Mouse (Mus musculus) common myeloid progenitor, adult 5-6 weeks (primary cell): ENCODE results near the gene Cox6b2. TPM values are rescaled to one million over a fixed set of nuclear protein-coding genes. Genes with fewer than 3 reads are reported as not detected.
A peak's percentile ranks its signal among the peaks of the same experiment; 100 is the strongest.
"Not testable (repeated sequence)": the region's sequence is repeated elsewhere in the genome, so short reads cannot be mapped to it uniquely, and the experiment has no call there.

ENCODE experiments used
- ATAC-seq: replicated peaks from 2 replicates; pipeline ENCODE4 v1.8.0; 2016; ENCODE audit warnings: low read depth, mild to moderate bottlenecking, moderate TSS enrichment, inconsistent platforms; ENCODE audit not compliant: poor library complexity, severe bottlenecking
- total RNA-seq: library from RNA; stranded (forward); fragments of 200-1000, 187-1606 nt; gene quantifications from 2 replicates; pipeline ENCODE4 v1.2.3, GENCODE M21; 2017

Gene Cox6b2
- total RNA-seq = 63.5 and 74.7 TPM in 2 replicates

DNA sequence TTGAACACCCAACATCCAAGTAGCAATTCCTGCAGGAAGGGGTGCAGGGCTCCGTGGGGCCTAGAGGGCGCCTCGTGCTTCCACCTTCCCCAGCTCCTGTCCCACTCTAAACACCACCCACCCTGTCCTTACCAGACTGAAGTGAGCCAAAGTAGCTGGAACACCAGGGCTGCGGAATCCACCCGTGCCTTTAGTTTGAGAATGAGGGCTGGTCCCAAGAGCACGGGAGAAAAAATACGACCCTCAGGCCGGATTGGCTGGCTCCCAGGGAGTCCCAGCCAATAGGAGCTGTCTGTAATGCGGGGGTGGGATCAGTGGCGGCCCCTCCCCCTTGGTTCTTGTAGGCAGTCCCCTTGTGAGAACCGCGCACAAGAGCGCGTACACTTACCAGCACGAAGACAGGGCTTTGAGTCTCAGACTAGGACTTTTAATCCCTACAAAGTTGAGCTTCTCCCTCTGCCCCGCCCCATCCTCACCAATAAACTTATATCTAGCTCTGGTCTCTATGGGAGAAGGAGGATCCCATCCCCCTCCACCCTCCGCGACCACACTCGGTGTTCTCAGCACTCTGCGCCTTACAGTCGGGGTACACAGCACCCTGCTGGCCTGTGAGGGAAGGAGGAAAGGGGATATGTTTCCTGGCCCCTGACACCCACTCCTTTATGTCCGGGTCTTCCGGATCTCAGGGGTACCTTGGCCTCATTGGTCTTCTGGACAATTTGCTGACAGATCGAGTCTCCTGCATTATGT is at the start of gene Cox6b2:
TSS of gene Cox6b2 (minus strand) at position 274 of the 750 bp plus-strand sequence.
- peak; percentile 84 for ATAC-seq

DNA sequence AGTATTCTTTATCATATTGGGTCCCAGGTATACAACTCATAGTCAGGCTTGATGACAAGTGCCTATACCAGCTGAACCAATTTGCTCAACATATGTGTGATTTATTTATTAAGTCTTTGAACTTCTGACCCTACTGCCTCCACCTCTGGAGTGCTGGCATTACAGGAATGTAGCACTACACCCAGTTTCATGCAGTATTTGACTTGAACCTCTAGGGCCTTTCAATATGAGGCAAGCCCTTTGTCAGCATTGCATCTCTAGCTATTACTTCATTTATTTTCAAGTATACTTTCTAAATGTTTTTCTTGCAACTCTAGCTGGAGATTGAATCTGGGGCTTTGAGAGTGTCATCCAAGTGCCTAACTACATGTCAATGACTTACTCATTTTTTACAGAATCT is 49.4 kb upstream of the Cox6b2 start:
- no peak for ATAC-seq

DNA sequence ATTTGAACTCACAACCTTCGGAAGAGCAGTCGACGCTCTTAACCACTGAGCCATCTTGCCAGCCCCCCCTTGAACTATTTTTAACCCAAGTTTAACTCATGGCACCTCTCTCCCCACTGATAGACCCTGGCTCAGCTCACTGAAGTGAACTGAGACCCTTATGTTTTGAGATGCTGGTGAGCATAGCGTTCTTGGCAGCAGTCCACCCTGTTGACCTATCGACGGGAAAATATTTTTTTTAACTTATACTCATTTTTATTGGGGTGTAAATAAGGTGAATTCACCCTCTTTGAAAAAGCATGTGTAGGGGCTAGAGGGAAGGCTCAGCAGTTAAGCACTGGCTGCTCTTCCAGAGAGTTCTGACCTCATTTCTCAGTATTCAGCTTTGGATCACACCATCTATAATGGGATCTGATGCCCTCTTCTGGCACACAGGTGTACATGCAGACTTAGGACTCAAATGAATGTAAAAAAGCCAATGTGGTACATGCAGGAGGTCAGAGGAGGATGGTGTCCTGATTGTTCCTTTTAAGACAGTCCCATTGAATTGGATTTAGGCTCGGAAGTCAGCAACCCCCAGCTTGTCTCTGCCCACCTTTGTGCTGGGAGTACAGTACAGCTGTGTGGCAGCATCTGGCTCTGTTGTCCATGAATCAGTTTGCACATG is 43.0 kb upstream of the Cox6b2 start:
- peak; percentile 28 for ATAC-seq

DNA sequence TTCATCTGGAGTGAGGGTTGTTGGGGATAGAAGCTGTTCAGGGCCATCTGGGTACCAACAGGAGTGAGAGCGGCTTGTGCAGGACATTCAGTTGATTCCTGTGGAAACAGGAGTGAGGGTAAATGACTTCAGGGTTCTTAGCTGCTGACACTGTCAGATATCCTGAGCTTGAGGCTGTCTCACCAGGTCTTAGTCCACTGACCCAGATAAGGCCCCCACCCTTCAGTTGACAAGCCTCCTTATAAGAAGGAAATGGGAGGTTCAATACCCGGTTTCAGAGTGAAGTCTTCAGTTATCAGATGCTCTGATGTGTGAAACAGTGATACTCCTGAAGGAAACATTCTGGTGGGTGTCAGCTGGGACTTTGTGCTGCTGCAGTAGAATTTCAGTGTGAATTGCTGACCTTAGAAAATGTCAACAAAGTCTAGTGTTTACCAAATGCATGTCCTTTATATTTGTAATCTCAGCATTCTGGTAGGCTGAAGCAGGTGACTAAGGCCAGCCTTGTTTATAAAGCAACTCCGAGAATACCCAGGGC is 41.8 kb upstream of the Cox6b2 start:
- ATAC-seq = no peak

DNA sequence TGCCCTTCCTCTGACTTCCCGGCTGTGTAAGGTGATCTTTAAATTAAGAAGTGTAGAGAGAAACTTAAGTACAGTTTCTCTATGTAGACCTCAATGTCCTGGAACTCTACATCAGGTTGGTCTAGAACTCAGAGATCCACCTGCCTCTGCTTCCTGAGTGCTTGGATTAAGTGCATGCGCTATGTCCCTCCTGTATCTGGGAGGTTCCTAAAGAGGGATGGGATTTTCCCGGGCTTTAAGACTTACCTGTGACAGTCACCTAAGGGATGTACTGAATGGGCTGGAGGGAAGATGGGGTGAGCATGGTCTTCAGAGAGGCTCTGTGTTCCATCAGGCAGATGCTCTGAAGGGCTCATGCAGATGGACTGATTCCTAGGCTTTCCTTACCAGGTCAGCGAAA is 40.8 kb upstream of the Cox6b2 start:
- ATAC-seq = no peak

DNA sequence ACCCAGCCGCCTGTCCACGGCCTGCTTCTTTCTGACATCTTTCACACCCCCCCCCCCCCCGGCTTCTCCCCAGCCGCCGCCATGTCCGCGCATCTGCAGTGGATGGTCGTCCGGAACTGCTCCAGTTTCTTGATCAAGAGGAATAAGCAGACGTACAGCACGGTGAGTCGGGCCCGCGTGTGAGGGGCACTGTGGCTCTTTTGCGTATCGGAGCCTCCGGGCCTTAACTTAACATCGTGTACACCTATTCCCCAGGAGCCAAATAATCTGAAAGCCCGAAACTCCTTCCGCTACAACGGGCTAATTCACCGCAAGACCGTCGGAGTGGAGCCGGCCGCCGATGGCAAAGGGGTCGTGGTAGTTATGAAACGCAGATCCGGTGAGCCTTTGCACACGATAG is 40.4 kb upstream of the Cox6b2 start:
- not testable (repeated sequence) for ATAC-seq

DNA sequence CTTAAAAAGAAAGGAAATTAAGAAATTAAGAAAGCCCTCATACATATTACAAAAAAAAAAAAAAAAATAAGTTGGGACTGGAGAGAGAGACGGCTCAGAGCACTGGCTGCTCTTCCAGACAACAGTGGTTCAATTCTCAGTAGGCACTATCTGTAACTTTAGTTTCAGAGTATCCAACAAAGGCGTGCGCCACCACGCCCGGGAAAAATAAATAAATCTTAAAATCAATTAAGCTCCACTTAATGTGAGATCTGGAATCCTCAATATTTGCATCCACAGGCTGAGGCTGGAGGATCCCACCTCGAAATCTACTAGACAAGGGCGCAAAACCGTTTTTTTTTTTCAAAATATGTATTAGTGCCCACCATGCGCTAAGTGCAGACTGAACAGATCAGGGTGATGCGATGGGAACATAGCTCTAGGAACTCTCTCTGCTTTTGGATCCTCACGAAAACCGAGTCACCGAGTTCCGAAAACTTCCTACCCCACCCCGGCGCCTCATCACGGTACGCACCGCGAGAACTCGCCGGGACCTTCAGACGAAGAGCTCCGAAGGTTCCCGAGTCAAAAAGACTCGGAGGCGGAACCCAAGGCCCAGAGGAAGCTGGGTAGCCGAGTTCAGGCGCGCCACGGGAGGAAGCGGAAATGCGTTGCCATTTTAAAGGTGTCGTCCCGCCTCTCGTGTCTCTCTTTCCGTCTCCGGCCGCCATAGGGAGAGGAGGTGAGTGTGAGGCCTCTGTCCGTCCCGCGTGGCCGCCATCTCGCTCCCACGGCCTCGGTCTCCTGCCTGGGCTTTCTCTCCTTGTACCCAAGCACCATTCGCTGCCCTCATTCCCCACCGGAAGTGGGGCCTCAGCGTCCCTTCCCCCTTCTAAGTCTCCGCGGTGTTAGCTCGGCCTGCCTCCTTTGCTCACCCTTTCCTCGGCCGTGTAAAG is 39.7 kb upstream of the Cox6b2 start, which contains the start of gene Rpl28:
TSS of gene Rpl28 (plus strand) at position 597 of the 935 bp plus-strand sequence.
- peak; percentile 78 for ATAC-seq

DNA sequence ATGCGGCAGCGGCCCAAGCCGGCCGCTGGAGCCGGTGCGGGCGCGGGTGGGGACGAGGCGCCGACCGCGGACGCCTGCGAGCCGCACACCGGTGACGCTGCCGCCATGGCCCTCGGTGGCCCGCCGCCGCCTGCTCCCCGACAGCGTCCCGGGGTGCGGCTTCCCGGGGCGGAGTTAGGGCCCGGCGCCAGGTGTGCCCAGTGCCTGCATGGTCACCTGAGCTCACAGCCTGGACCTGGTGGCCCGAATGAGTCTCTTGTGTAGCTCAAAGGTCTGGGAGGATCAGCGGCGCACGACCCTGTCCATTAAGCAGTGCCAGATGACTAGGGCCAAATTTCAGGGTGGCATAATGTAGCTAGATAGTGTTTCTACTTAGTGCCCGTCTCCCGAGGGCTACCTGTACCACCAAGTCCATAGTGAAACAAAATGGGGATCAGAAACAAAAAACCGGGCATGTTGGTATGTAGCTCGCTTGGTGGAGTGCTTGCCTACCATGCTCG is 36.6 kb upstream of the Cox6b2 start, which contains the start of gene Tmem238:
TSS of gene Tmem238 (minus strand) at position 221 of the 500 bp plus-strand sequence.
- no peak for ATAC-seq

DNA sequence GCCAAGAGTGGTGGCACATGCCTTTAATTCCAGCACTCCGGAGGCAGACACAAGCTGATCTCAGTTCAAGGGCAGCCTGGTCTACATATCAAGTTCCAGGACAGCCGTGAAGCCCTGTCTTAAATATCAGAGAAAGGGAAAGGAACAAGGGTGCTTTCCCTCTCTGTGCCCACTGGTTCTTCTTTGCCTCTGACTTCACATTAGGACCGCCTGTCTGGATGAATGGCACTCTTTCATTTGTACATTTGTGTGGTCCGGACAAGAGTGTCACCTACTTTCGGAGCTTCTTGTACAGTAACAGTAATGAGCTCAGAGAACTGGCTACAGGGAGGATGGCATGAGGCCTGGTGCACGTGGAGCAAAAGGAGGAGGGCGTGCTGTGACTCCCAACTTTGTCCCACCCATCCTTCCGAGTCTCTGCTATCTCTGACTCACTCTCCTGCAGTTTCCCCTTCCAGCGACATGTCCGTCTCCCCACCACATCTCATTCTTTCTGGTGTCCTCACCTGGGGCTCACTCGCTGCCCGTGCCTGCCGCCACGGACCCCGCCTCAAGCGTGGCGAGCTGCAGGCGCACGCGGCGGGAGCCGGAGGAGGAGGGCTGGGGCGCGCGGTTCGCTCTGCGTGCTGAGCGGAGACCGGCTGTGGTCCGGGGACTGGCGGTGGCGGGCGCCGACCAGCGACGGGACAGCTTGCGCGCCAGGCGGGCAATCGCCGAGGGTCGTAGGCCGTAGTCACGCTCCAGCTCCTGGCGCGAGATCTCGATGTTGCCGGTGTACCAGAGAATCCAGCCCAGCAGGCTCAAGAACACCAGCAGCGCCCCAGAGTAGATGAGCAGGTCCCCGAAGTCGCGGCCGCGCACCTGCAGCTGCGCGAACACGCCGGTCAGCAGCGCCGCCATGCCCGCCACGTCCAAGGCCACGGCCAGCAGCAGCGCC is 35.9 kb upstream of the Cox6b2 start:
- ATAC-seq = peak; percentile 37

DNA sequence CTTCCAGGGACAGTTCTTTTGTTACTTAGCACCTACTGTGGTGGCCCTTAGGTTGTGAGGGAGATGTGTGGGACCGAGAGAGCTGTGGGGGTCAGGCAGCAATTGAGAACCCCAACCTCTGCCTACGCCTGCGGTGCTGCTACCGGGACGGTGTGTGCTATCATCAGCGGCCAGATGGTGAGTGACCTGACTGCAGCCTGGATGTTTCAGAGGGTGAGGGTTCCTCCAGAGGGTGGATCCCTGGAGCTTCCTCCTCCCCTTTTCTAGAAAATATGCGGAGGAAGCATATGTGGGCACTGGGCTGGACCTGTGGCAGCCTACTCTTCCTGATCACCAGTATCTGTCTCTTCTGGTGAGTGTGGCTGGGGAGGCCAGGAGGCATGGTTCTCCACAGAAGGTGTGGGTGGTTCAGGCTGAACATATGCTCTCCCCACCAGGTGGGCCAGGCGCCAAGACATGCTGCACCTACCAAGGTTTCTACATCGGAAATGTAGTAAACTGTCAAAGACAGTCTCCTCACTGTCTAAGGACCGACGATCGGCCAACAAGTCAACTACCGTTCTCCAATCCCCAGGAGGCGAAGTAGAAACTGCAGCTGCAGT is 30.9 kb upstream of the Cox6b2 start:
- ATAC-seq = peak; percentile 56

DNA sequence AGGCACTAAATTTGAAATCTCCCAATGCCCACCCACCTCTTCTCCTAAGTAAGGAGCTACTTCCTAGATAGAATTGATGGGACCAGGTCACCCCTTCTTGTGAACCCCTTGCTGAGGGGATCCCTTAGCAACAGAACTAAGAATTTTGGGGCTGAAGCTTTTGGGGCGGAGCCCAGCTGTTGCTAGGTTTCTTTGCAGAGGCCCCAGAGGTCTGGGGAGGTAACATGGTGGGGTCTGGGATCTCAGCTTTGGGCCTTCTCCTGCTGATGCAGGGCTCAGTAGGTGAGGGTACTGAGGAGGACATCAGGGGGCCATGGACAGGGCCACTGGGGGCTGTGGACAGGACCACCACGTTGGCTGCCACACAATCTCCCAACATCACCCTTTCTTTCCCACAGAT is 29.9 kb upstream of the Cox6b2 start, which contains the start of the genes Il11 and Tmem190:
TSS of gene Il11 (minus strand) at position 101 of the 400 bp plus-strand sequence.
TSS of gene Tmem190 (plus strand) at position 179 of the 400 bp plus-strand sequence.
- ATAC-seq = no peak

DNA sequence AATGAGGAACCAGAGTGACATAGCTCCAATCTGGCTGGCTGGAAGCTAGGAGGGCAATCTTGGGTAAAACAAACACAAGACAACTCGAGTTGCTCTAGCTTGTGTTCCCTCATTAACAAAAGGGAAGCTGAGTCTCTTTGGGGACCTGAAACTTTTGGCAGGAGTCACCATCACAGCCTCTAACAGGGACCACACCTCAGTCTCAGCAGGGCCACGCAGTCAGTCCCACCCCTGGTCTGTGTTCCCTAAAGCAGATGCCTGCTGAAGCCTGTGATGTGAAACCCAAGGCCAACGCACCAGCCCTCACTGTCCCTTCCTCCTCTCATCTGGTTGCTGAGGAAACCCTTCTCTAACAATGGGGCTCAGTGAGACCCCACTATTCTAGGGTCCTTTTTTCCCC is 29.2 kb upstream of the Cox6b2 start:
- ATAC-seq = no peak

DNA sequence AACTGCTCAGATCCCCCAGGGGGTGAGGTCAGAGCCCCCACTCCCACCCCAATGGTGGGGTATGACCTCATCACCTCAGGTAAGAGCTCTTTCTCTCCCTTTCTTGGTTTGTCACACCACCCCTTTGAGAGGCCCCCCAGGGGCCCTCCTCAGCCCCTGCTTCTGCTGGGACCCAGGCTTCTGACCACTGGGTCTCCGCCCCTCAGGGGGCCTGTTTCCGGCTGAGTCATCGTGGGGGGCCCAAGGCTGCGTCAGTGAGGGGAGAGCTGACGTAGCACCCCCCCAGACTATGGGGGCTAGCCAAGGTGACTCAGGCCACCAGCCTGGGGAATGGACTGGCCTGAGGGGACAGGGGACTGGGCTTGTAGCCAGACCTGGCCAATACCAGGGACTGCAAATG is 27.0 kb upstream of the Cox6b2 start:
- 0 out of 2 replicates have a peak, but pooled peaks have one; percentile 9 for ATAC-seq

DNA sequence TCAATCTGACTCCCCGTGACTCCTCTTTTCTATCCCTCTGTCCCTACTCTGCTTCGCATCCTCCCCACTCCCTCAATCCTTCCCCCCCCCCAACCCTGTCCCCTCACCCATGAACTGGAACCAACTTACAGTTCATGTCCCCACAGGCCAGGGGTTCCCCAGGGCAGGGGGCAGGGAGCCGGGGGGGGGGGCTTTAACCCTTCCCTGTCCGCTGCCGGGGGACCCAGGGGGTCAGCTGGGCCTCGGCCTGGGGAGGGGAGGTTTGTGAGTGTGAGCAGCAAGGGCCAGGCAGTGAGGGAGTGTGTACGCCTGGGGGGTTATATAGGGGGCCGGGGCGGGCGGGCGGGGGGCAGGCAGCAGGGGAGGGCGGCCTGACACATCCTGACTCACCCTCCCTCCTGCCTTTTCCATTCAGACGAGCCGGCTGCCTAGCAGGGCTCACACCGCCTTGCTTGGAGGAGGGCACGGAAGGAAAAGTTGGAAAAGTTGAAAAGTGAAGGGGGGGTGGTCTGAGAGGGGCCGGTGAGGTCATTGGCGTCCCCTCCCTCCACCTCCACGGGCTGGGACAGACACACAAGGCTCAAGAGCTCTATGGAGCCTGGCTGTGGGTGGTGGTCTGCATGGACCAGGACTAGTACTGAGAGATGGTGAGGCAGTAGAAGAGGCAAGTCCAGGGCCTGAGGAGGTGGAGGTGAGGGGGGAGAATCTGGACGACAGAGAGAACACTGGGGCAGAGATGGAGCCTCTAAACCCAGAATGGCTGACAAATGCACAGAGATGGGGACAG is 25.1 kb upstream of the Cox6b2 start:
- no peak for ATAC-seq

DNA sequence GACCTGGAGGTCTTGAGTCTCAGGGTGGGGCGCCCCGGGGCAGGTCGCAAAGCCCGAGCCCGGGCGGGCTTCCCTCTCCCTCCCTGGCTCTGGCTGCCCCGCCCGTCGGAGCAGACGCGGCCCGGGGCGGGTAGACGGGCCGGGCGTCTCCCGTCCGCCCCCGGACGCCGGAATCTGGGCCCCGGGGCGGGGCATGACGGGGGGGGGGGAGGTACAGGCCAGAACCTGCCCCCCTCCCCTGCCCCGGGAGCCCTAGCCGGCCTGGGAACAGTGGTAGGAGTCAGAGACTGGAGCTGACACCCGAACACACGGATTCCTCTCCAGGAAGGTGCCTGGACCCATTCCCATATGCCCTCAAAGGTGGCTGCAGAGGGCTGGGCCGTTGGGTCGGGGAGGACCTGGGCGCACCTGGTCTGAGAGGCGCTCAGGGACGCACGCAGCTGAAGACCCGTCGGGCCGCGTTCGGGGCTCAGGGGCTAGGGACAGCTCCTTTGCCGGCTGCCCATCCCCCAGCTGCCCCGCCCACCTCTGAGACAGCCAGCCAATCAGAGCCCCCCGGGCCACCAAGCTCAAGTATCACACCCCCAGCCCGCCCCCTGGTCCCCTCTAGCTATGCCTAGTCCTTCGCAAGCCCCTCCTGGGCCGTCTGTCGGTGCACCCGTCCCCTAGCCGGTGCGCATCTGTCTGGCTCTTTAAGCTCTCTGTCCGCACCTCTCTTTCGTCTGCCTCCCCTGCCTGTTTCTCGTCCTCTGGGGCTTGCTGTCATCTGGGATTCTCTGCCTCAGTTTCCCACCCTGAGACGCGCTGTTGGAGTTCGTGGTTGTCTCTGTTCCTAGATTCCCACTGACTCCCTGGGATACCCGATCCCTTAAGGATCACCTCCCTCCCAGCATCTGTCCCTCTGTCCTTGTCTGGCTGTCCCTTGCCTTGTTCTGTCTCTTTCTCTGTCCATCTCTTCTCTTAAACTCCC is 24.3 kb upstream of the Cox6b2 start:
- no peak; the same call in 1 of the 2 replicates for ATAC-seq

DNA sequence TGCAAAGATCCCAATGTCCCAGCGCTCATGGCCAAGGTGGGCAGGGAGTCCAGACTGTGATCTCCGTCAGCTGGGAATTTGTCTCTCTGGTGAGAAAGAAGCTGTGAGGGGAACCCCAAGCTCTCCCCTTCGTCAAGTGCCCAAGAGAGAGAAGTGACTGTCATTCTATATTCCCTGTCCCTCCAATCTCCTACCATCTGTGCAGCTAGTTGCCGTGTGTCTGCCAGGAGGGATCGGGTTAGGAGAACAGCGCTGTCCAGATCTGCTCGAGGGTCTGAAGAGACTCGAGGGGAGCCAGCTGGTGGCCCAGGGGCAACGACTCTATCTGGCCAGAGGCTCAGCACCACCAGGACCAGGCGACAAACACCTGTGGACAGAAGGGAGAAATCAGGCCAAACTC is 23.2 kb upstream of the Cox6b2 start:
- ATAC-seq = no peak
